Mouse (Mus musculus) CH12.LX (cell line): ENCODE measurements at regions not wholly inside any gene's neighbourhood (a gene's known extent, or its start where the extent isn't known, plus 50 kb on each side); places are given as distances from the start of the nearest gene placed in this dataset.

Source experiments
- DNase-seq: peaks from one replicate; pipeline ENCODE4 v3.0.0-alpha.2; 2013; ENCODE audit errors: extremely low read depth
- H3K27ac ChIP-seq: 2 replicates; pipeline ENCODE4 v1.5.1; 2012; ENCODE audit warnings: low read depth, mild to moderate bottlenecking, control low read depth, moderate library complexity; ENCODE audit not compliant: insufficient read depth
- H3K27me3 ChIP-seq: replicated peaks from 2 replicates; pipeline ENCODE3; 2012; ENCODE audit warnings: inconsistent platforms
- H3K36me3 ChIP-seq, 2 experiments: replicated peaks in 1 of 2; 2 replicates each; pipeline versions ENCODE3 to v1.6.1; 2012; ENCODE audit warnings: inconsistent platforms in 1 of 2, low read length in 1 of 2, mild to moderate bottlenecking in 1 of 2, mixed read lengths in 1 of 2, moderate library complexity in 1 of 2; ENCODE audit not compliant: control insufficient read depth in 1 of 2, insufficient read depth in 1 of 2
- H3K4me1 ChIP-seq, 2 experiments: 2 replicates each; pipeline ENCODE4 v1.6.1; 2012; ENCODE audit warnings: inconsistent platforms in 1 of 2, moderate library complexity in 1 of 2; ENCODE audit not compliant: insufficient read depth in 2 of 2, control insufficient read depth in 1 of 2
- H3K4me2 ChIP-seq: 2 replicates; pipeline ENCODE4 v1.6.1; 2012; ENCODE audit warnings: low read depth, mild to moderate bottlenecking, control low read depth; ENCODE audit not compliant: poor library complexity, insufficient read depth, severe bottlenecking
- H3K4me3 ChIP-seq, 3 experiments: fragments of 150-350 bp in 1 of 3; sonication (generic) in 1 of 3; replicated peaks in 1 of 3; 2 replicates each; pipeline versions ENCODE3 to v1.5.1; 2011 to 2012; ENCODE audit warnings: low read depth in 2 of 3, low read length in 2 of 3, mild to moderate bottlenecking in 2 of 3, moderate library complexity in 2 of 3, control low read depth in 1 of 3, improper control_type of control experiment in 1 of 3, inconsistent platforms in 1 of 3, mixed read lengths in 1 of 3; ENCODE audit not compliant: poor library complexity in 1 of 3
- H3K79me2 ChIP-seq: replicated peaks from 2 replicates; pipeline ENCODE4 v1.6.1; 2012; ENCODE audit warnings: mild to moderate bottlenecking, moderate library complexity; ENCODE audit not compliant: control insufficient read depth, poor library complexity, insufficient read depth, severe bottlenecking; ENCODE audit errors: extremely low read depth
- H3K9ac ChIP-seq: 2 replicates; pipeline ENCODE4 v1.6.1; 2012; ENCODE audit warnings: low read depth, mild to moderate bottlenecking, control low read depth, moderate library complexity; ENCODE audit not compliant: insufficient read depth
- H3K9me3 ChIP-seq: replicated peaks from 2 replicates; pipeline ENCODE3; 2012; ENCODE audit warnings: low read length, inconsistent platforms, mixed read lengths
- BHLHE40 ChIP-seq: IDR thresholded peaks from 2 replicates; pipeline ENCODE4 v1.6.1; 2011; ENCODE audit warnings: mild to moderate bottlenecking, low read depth, low read length, improper control_type of control experiment
- CHD1 ChIP-seq: IDR thresholded peaks from 2 replicates; pipeline ENCODE4 v1.6.1; 2012; ENCODE audit warnings: low read depth, low read length, improper control_type of control experiment, inconsistent platforms
- CHD2 ChIP-seq: IDR thresholded peaks from 2 replicates; pipeline ENCODE4 v1.6.1; 2011; ENCODE audit warnings: low read length, improper control_type of control experiment
- CTCF ChIP-seq, 2 experiments: IDR thresholded peaks in 1 of 2; conservative IDR thresholded peaks in 1 of 2; 2 replicates each; pipeline ENCODE4 v1.5.1; 2011 to 2012; ENCODE audit warnings: low read depth in 2 of 2, low read length in 2 of 2, improper control_type of control experiment in 1 of 2, inconsistent platforms in 1 of 2, mild to moderate bottlenecking in 1 of 2, moderate library complexity in 1 of 2
- ETS1 ChIP-seq: conservative IDR thresholded peaks from 2 replicates; pipeline ENCODE4 v1.6.1; 2012; ENCODE audit warnings: low read depth, mild to moderate bottlenecking, inconsistent platforms, low read length, improper control_type of control experiment, moderate library complexity
- GABPA ChIP-seq: IDR thresholded peaks from 2 replicates; pipeline ENCODE4 v1.6.1; 2012; ENCODE audit warnings: low read depth, low read length, improper control_type of control experiment, inconsistent platforms; ENCODE audit not compliant: insufficient replicate concordance
- HCFC1 ChIP-seq: IDR thresholded peaks from 2 replicates; pipeline ENCODE4 v1.6.1; 2012; ENCODE audit warnings: low read depth, mild to moderate bottlenecking, inconsistent platforms, low read length, improper control_type of control experiment
- IRF4 ChIP-seq: IDR thresholded peaks from 2 replicates; pipeline ENCODE4 v1.6.1; 2014; ENCODE audit warnings: low read depth, mild to moderate bottlenecking, inconsistent platforms, low read length, improper control_type of control experiment
- JUN ChIP-seq: IDR thresholded peaks from 2 replicates; pipeline ENCODE4 v1.6.1; 2011; ENCODE audit warnings: low read depth, mild to moderate bottlenecking, low read length, improper control_type of control experiment, moderate library complexity; ENCODE audit not compliant: insufficient read depth
- JUND ChIP-seq: conservative IDR thresholded peaks from 2 replicates; pipeline ENCODE4 v1.6.1; 2011; ENCODE audit warnings: low read depth, low read length, improper control_type of control experiment
- MAFK ChIP-seq: IDR thresholded peaks from 2 replicates; pipeline ENCODE4 v1.6.1; 2011; ENCODE audit warnings: low read length, improper control_type of control experiment; ENCODE audit not compliant: insufficient replicate concordance
- MAX ChIP-seq: IDR thresholded peaks from 2 replicates; pipeline ENCODE4 v1.6.1; 2011; ENCODE audit warnings: low read length, improper control_type of control experiment
- MAZ ChIP-seq: IDR thresholded peaks from 2 replicates; pipeline ENCODE4 v1.6.1; 2012; ENCODE audit warnings: low read depth, mild to moderate bottlenecking, inconsistent platforms, low read length, improper control_type of control experiment, moderate library complexity
- MEF2A ChIP-seq: IDR thresholded peaks from 2 replicates; pipeline ENCODE4 v1.6.1; 2014; ENCODE audit warnings: low read depth, mild to moderate bottlenecking, inconsistent platforms, low read length, improper control_type of control experiment, borderline replicate concordance
- MXI1 ChIP-seq: IDR thresholded peaks from 2 replicates; pipeline ENCODE4 v1.6.1; 2011; ENCODE audit warnings: mild to moderate bottlenecking, low read depth, low read length, improper control_type of control experiment
- MYC ChIP-seq: IDR thresholded peaks from 2 replicates; pipeline ENCODE4 v1.6.1; 2011; ENCODE audit warnings: low read depth, mild to moderate bottlenecking, improper control_type of control experiment, low read length
- NELFE ChIP-seq: IDR thresholded peaks from 2 replicates; pipeline ENCODE4 v1.6.1; 2011; ENCODE audit warnings: low read depth, low read length, improper control_type of control experiment
- NRF1 ChIP-seq: IDR thresholded peaks from 2 replicates; pipeline ENCODE4 v1.6.1; 2014; ENCODE audit warnings: low read depth, mild to moderate bottlenecking, inconsistent platforms, low read length, improper control_type of control experiment, moderate library complexity
- POLR2A ChIP-seq: IDR thresholded peaks from 2 replicates; pipeline ENCODE4 v1.6.1; 2011; ENCODE audit warnings: low read depth, mild to moderate bottlenecking, improper control_type of control experiment, low read length
- POLR2AphosphoS2 ChIP-seq: IDR thresholded peaks from 2 replicates; pipeline ENCODE4 v1.6.1; 2011; ENCODE audit warnings: low read depth, low read length, improper control_type of control experiment
- RAD21 ChIP-seq: IDR thresholded peaks from 2 replicates; pipeline ENCODE4 v1.6.1; 2011; ENCODE audit warnings: low read depth, mild to moderate bottlenecking, low read length, improper control_type of control experiment, moderate library complexity
- SIN3A ChIP-seq: IDR thresholded peaks from 2 replicates; pipeline ENCODE4 v1.6.1; 2012; ENCODE audit warnings: low read length, improper control_type of control experiment, inconsistent platforms
- SMC3 ChIP-seq: IDR thresholded peaks from 2 replicates; pipeline ENCODE4 v1.6.1; 2011; ENCODE audit warnings: low read depth, low read length, improper control_type of control experiment
- TBP ChIP-seq: conservative IDR thresholded peaks from 2 replicates; pipeline ENCODE4 v1.6.1; 2011; ENCODE audit warnings: low read depth, low read length, improper control_type of control experiment
- UBTF ChIP-seq: IDR thresholded peaks from 2 replicates; pipeline ENCODE4 v1.6.1; 2012; ENCODE audit warnings: low read depth, mild to moderate bottlenecking, inconsistent platforms, low read length, improper control_type of control experiment, moderate library complexity
- USF1 ChIP-seq: IDR thresholded peaks from 2 replicates; pipeline ENCODE4 v1.6.1; 2014; ENCODE audit warnings: low read depth, mild to moderate bottlenecking, inconsistent platforms, low read length, improper control_type of control experiment
- USF2 ChIP-seq: conservative IDR thresholded peaks from 2 replicates; pipeline ENCODE4 v1.6.1; 2011; ENCODE audit warnings: low read depth, low read length, improper control_type of control experiment
- ZC3H11A ChIP-seq: IDR thresholded peaks from 2 replicates; pipeline ENCODE4 v1.6.1; 2012; ENCODE audit warnings: low read depth, mild to moderate bottlenecking, inconsistent platforms, low read length, improper control_type of control experiment
- ZKSCAN1 ChIP-seq: IDR thresholded peaks from 2 replicates; pipeline ENCODE4 v1.6.1; 2012; ENCODE audit warnings: low read depth, inconsistent platforms, low read length, improper control_type of control experiment, borderline replicate concordance
- ZMIZ1 ChIP-seq: IDR thresholded peaks from 2 replicates; pipeline ENCODE4 v1.6.1; 2012; ENCODE audit warnings: low read depth, mild to moderate bottlenecking, inconsistent platforms, low read length, improper control_type of control experiment
- dilution Hi-C: fragments of 300-500 bp; cut with MboI; formaldehyde crosslinking; loops from 2 replicates; pipeline ENCODE4 v1.14.3; 2020; ENCODE audit warnings: low sequenced_read_pairs; ENCODE audit not compliant: extremely low pct_unique_long_range_greater_than_20kb, extremely low pct_ligation_motif_present
- in situ Hi-C: fragments of 300-500 bp; cut with MboI; formaldehyde crosslinking; loops from 3 replicates; pipeline ENCODE4 v1.14.3; 2019; ENCODE audit warnings: low sequenced_read_pairs, low pct_ligation_motif_present, low pct_unique_long_range_greater_than_20kb, mixed read lengths

DNA sequence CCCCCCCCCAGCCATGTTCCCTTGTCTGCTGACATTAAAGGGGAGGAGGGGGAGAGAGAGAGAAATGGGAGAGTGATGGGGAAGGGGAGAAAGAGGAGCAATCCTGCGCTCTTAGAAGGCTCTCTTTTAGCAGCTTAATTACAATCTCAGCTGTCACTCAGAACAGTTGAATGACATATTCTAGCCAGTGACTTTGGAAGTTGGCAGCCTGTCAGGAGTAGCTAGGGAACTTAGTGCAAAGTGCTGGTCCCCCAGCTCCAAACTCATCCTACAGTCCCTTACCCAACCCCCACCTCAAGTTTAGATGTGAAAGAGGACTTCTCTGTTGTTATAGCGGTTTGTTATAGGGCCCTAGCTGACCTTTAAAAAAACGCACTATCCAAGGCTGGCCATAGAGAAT, 604.9 kb downstream of the Ebf1 start:
- Histone ChIP-seq H3K36me3 (no peaks in the 10 kb centered on the region), H3K9ac (no peak overlapping the region), H3K9me3 (no peaks in the 10 kb centered on the region), H3K27me3 (no peaks in the 10 kb centered on the region), H3K4me2 (no peak overlapping the region), H3K79me2 (no peaks in the 10 kb centered on the region), H3K27ac (no peak overlapping the region), H3K4me3 (no peak overlapping the region)
- no peak for DNase-seq
- in situ Hi-C loops: no loop called here
- TF ChIP-seq MAFK (no peak), ZMIZ1 (no peak), GABPA (no peak), MXI1 (no peak), JUN (no peak), IRF4 (no peak), MAX (no peak), JUND (no peak), MYC (no peak), ZC3H11A (no peak), TBP (no peak), NELFE (no peak), RAD21 (no peak), CHD2 (no peak), SMC3 (no peak), POLR2A (no peak)
- TF ChIP-seq, all 38 proteins: peak for 0
- H3K4me1 ChIP-seq: no peaks in the 10 kb centered on the region
- dilution Hi-C loops: no loop called here

DNA sequence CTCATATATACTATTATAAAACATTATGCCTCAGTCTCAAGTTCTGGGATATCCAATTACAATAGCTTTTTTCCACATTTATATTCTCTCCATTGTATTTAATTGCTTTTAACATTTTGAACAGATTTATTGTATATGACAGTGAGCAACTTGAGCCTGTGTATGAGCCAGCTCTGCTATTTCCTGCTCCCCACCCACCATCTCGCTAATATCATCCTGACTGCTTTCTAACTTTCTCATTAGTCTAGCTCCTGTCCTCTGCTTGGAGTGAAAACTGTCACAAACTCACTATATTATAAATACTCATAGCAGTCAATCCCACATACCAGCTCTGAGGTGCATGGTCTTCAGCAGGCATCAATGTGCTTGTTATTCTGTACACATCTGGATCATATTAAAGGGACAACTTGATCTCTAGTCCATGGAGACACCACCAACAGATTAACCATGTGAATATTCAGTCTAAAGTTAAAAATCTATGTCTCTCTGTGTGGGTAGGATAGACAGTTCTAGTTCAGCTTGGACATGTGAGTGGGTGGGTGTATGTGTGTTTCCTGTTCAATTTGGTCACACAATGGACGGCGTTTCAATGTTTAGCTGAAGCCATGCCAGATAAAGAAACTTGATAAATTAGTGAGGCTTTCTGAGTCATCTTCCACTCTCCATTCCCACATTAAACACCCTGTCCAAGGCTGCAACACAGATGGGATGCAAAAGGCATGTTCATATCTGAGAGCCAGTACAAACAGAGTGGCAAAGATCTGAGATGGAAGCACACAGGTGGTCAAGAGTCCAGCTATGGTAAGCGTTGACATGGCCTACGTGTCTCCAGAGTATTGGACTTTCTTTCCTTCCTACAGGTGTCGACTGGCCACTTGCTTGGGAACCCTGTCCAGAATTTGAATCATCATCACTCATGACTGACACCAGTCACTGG, 616.1 kb upstream of the Clint1 start:
- Histone ChIP-seq H3K9me3 (no peaks in the 10 kb centered on the region), H3K9ac (no peak overlapping the region), H3K4me2 (no peak overlapping the region), H3K36me3 (no peaks in the 10 kb centered on the region), H3K27me3 (no peaks in the 10 kb centered on the region), H3K27ac (no peak overlapping the region), H3K79me2 (no peaks in the 10 kb centered on the region), H3K4me3 (no peak overlapping the region), H3K4me1 (peaks cover 0 to 5% of the 10 kb centered on the region in 2 experiments; a peak in 2 of 4 replicates)
- TF ChIP-seq SIN3A: no peak
- no peak for TF ChIP-seq MAZ
- TF ChIP-seq BHLHE40: no peak
- TF ChIP-seq ZMIZ1: no peak
- no peak for TF ChIP-seq HCFC1
- TF ChIP-seq USF2: no peak
- no peak for TF ChIP-seq CTCF (conservative IDR thresholded peaks at IDR 0.05 in 1 of 2, IDR thresholded peaks at IDR 0.05 in 1 of 2; ENCODE audit: low read depth in 2 of 2, low read length in 2 of 2)
- no peak for TF ChIP-seq NRF1
- no peak for TF ChIP-seq CHD1
- TF ChIP-seq ETS1: no peak
- no peak for TF ChIP-seq JUND
- no peak for TF ChIP-seq MYC
- TF ChIP-seq UBTF: no peak
- TF ChIP-seq POLR2AphosphoS2: no peak
- TF ChIP-seq RAD21: no peak
- TF ChIP-seq TBP: no peak
- TF ChIP-seq MEF2A: no peak
- no peak for TF ChIP-seq USF1
- no peak for TF ChIP-seq MAFK
- no peak for TF ChIP-seq ZKSCAN1
- DNase-seq: no peak
- dilution Hi-C loops (no loop called here), in situ Hi-C loops (no loop called here)
